16 mouse cellular contexts compared by ENCODE assay signal in the genomic region with DNA sequence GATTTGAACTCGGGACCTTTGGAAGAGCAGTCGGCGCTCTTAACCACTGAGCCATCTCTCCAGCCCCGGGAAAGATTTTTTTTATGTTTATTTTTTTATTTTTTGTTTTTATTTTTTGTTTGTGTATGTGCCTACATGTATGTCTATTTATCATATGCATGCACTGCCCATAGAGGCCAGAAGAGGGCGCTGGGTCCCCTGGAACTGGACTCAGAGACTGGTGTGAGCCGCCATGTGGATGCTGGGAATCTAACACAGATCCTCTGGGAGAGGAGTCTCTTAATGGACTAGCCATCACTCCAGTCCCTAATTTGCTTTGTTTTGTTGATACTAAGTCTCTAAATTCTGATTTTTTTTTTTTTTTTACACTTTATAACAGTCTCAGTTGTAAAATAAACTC. TPM values are rescaled to one million over a fixed set of nuclear protein-coding genes. Genes with fewer than 3 reads are reported as not detected.
DNase-seq lines count a peak whose midpoint lies in the region; ATAC-seq and TF ChIP-seq lines count a peak whose summit lies in the region.
"Had no signal": no experiment of that assay in that cellular context is flagged by ENCODE, and none has a peak within 500 bp of the region (broad histone marks: within the 10 kb centered on the region; RNA-seq: fewer than 3 reads in every experiment).

No protein-coding gene starts in this region.

- 87% methylated on average over 6 of the region's 6 CpGs for WGBS in heart, postnatal 0 days
- 88% methylated on average over 6 of the region's 6 CpGs for WGBS in midbrain, postnatal 0 days
- WGBS in midbrain, embryonic 13.5 days: 82% methylated on average over 6 of the region's 6 CpGs
- WGBS in stomach, embryonic 16.5 days: 91% methylated on average over 6 of the region's 6 CpGs

- intact Hi-C loops in heart, postnatal 14 days (cut with DNase I): no loop called here
- intact Hi-C loops in left cerebral cortex, postnatal 36 days (cut with DNase I): no loop called here

- H3K9ac ChIP-seq in heart, postnatal 0 days (replicated peaks; ENCODE audit: low read depth, low read length): no peak overlapping the region
- H3K9ac ChIP-seq in midbrain, postnatal 0 days (replicated peaks; ENCODE audit: low read length, poor library complexity, severe bottlenecking): no peak overlapping the region
- no peak overlapping the region for H3K9ac ChIP-seq in midbrain, embryonic 13.5 days (replicated peaks)
- no peak overlapping the region for H3K9ac ChIP-seq in stomach, embryonic 16.5 days (ENCODE audit: low read length)
- H3K9ac ChIP-seq: embryonic facial prominence, embryonic 12.5 days; limb, embryonic 15.5 days had no signal

- no peaks in the 10 kb centered on the region for H3K9me3 ChIP-seq in heart, postnatal 0 days (replicated peaks; ENCODE audit: control insufficient read depth, low read length)
- H3K9me3 ChIP-seq in midbrain, postnatal 0 days (ENCODE audit: low read length): no peaks in the 10 kb centered on the region
- no peaks in the 10 kb centered on the region for H3K9me3 ChIP-seq in midbrain, embryonic 13.5 days
- no peaks in the 10 kb centered on the region; the same call in 1 of the 2 replicates for H3K9me3 ChIP-seq in stomach, embryonic 16.5 days (replicated peaks; ENCODE audit: control insufficient read depth, low read length)
- H3K9me3 ChIP-seq: embryonic facial prominence, embryonic 12.5 days; limb, embryonic 15.5 days had no signal

- H3K36me3 ChIP-seq in heart, postnatal 0 days (replicated peaks; ENCODE audit: control insufficient read depth, insufficient read depth, low read length): peaks cover 10% of the 10 kb centered on the region
- no peaks in the 10 kb centered on the region for H3K36me3 ChIP-seq in midbrain, postnatal 0 days (ENCODE audit: insufficient read depth, low read length)
- H3K36me3 ChIP-seq in midbrain, embryonic 13.5 days: no peaks in the 10 kb centered on the region
- peaks cover 11% of the 10 kb centered on the region for H3K36me3 ChIP-seq in stomach, embryonic 16.5 days (ENCODE audit: control insufficient read depth, insufficient read depth, low read length)

- no peak overlapping the region for H3K4me3 ChIP-seq in heart, postnatal 0 days (ENCODE audit: low read depth, low read length)
- H3K4me3 ChIP-seq in midbrain, postnatal 0 days (ENCODE audit: low read depth, low read length): no peak overlapping the region
- no peak overlapping the region for H3K4me3 ChIP-seq in midbrain, embryonic 13.5 days (replicated peaks)
- no peak overlapping the region for H3K4me3 ChIP-seq in embryonic fibroblast, embryonic 13.5 days (ENCODE audit: insufficient read depth, low read length)
- H3K4me3 ChIP-seq in stomach, embryonic 16.5 days (replicated peaks; ENCODE audit: low read length): no peak overlapping the region
- H3K4me3 ChIP-seq: embryonic facial prominence, embryonic 12.5 days; limb, embryonic 15.5 days had no signal

- no peak for TF ChIP-seq POLR2A in embryonic fibroblast, embryonic 13.5 days (IDR thresholded peaks at IDR 0.05; ENCODE audit: low read depth, low read length)

- H3K27ac ChIP-seq in heart, postnatal 0 days (ENCODE audit: low read depth): peak overlapping the region; percentile 93
- H3K27ac ChIP-seq in midbrain, postnatal 0 days (ENCODE audit: low read depth, low read length): no peak overlapping the region
- no peak overlapping the region for H3K27ac ChIP-seq in midbrain, embryonic 13.5 days
- H3K27ac ChIP-seq in embryonic fibroblast, embryonic 13.5 days (ENCODE audit: insufficient read depth, low read length): peak overlapping the region; percentile 75; the same call in 1 of the 2 replicates
- peak overlapping the region; percentile 86 for H3K27ac ChIP-seq in stomach, embryonic 16.5 days (ENCODE audit: low read length)

- DNase-seq in heart, postnatal 0 days (ENCODE audit: low spot score): no peak
- no peak for DNase-seq in heart, postnatal 14 days
- no peak for DNase-seq in midbrain, postnatal 0 days (ENCODE audit: low spot score)
- DNase-seq in left cerebral cortex, postnatal 36 days (ENCODE audit: low spot score in 2 of 2): no peak
- no peak for DNase-seq in retina, postnatal 1 day
- DNase-seq: adrenal gland, postnatal 25 days; cerebellum, adult 9-10 months; gastrocnemius, postnatal 14 days; layer of hippocampus, postnatal 36 days had no signal

- no peak overlapping the region for H3K4me2 ChIP-seq in heart, postnatal 0 days (ENCODE audit: low read depth, low read length)
- H3K4me2 ChIP-seq in midbrain, postnatal 0 days (ENCODE audit: low read depth, low read length, poor library complexity, severe bottlenecking): no peak overlapping the region
- H3K4me2 ChIP-seq in midbrain, embryonic 13.5 days (replicated peaks): no peak overlapping the region
- H3K4me2 ChIP-seq in stomach, embryonic 16.5 days (ENCODE audit: low read depth, low read length): no peak overlapping the region
- H3K4me2 ChIP-seq: embryonic facial prominence, embryonic 12.5 days; limb, embryonic 15.5 days; midbrain, embryonic 11.5 days had no signal

- TF ChIP-seq CTCF in heart, postnatal 0 days (IDR thresholded peaks at IDR 0.05; ENCODE audit: low read depth): peak; percentile 25
- peak; percentile 35 for TF ChIP-seq CTCF in midbrain, postnatal 0 days (IDR thresholded peaks at IDR 0.05)
- TF ChIP-seq CTCF in embryonic fibroblast, embryonic 13.5 days (IDR thresholded peaks at IDR 0.05; ENCODE audit: borderline replicate concordance, insufficient read depth, low read length): no peak

- no peak for ATAC-seq in heart, postnatal 0 days (ENCODE audit: insufficient read depth, low read depth)
- ATAC-seq in midbrain, postnatal 0 days (ENCODE audit: low FRiP score): no peak
- ATAC-seq in midbrain, embryonic 13.5 days: no peak
- no peak for ATAC-seq in stomach, embryonic 16.5 days (ENCODE audit: insufficient read depth, low FRiP score)
- ATAC-seq: forebrain, embryonic 14.5 days had no signal

- H3K4me1 ChIP-seq in heart, postnatal 0 days (ENCODE audit: control insufficient read depth, insufficient read depth): peaks cover 51% of the 10 kb centered on the region
- H3K4me1 ChIP-seq in midbrain, postnatal 0 days (ENCODE audit: insufficient read depth, low read length): no peaks in the 10 kb centered on the region
- 0 out of 2 replicates have a peak, but pooled peaks cover 8% of the 10 kb centered on the region for H3K4me1 ChIP-seq in midbrain, embryonic 13.5 days (replicated peaks)
- 0 out of 2 replicates have a peak, but pooled peaks cover 3% of the 10 kb centered on the region for H3K4me1 ChIP-seq in embryonic fibroblast, embryonic 13.5 days (ENCODE audit: control insufficient read depth, insufficient read depth, low read length)
- H3K4me1 ChIP-seq in stomach, embryonic 16.5 days (ENCODE audit: control insufficient read depth, insufficient read depth, low read length): peaks cover 36% of the 10 kb centered on the region

- H3K27me3 ChIP-seq in heart, postnatal 0 days (ENCODE audit: control insufficient read depth, insufficient read depth, low read length): no peaks in the 10 kb centered on the region
- no peaks in the 10 kb centered on the region for H3K27me3 ChIP-seq in midbrain, postnatal 0 days (ENCODE audit: insufficient read depth, low read length)
- H3K27me3 ChIP-seq in midbrain, embryonic 13.5 days: peaks cover 8% of the 10 kb centered on the region
- no peaks in the 10 kb centered on the region for H3K27me3 ChIP-seq in stomach, embryonic 16.5 days (ENCODE audit: control insufficient read depth, insufficient read depth, low read length)
- H3K27me3 ChIP-seq: embryonic facial prominence, embryonic 12.5 days; limb, embryonic 15.5 days had no signal

- TF ChIP-seq EP300 in heart, postnatal 0 days (IDR thresholded peaks at IDR 0.05; ENCODE audit: low read depth): no peak

RNA-seq across cellular contexts. Expression of a gene that starts 17.2 kb away (rescaled TPM):
- total RNA-seq in heart, postnatal 0 days (2014; rRNA removed; ENCODE audit: low replicate concordance): not detected in 2 replicates
- polyA plus RNA-seq in heart, postnatal 0 days (2015; fragmentation: Nextera tagmentation; extraction: Ambion mirVana): 0.04 and 0.11 TPM in 2 replicates
- total RNA-seq in heart, postnatal 14 days (2021): under 1 TPM; 0.07 to 0.14 TPM
- total RNA-seq in midbrain, postnatal 0 days (2014; rRNA removed): not detected in 2 replicates
- polyA plus RNA-seq in midbrain, postnatal 0 days (2015; fragmentation: Nextera tagmentation; extraction: Ambion mirVana): 0.09 and 0.29 TPM in 2 replicates
- 0.08 and 0.27 TPM in 2 replicates for polyA plus RNA-seq in midbrain, embryonic 13.5 days (2015; fragmentation: Nextera tagmentation; extraction: Ambion mirVana)
- not detected in 2 replicates for polyA plus RNA-seq in embryonic fibroblast, embryonic 13.5 days (2011; ENCODE audit: insufficient read length, low read depth, missing spikeins)
- 20.8 and 21.1 TPM in 2 replicates for polyA plus RNA-seq in stomach, embryonic 16.5 days (2015; fragmentation: Nextera tagmentation; extraction: Ambion mirVana)
- under 1 TPM; 0.34 to 0.52 TPM for total RNA-seq in left cerebral cortex, postnatal 36 days (2021)
- polyA plus RNA-seq: forebrain, embryonic 14.5 days; midbrain, embryonic 11.5 days had no signal

RNA-seq across cellular contexts. Expression of a gene that starts 17.2 kb away (rescaled TPM):
- total RNA-seq in heart, postnatal 0 days (2014; rRNA removed; ENCODE audit: low replicate concordance): 49.8 and 85.5 TPM in 2 replicates
- polyA plus RNA-seq in heart, postnatal 0 days (2015; fragmentation: Nextera tagmentation; extraction: Ambion mirVana): 12.7 and 14.1 TPM in 2 replicates
- 10 to 100 TPM; 15.0 to 18.2 TPM for total RNA-seq in heart, postnatal 14 days (2021)
- 0.99 and 1.0 TPM in 2 replicates for total RNA-seq in midbrain, postnatal 0 days (2014; rRNA removed)
- polyA plus RNA-seq in midbrain, postnatal 0 days (2015; fragmentation: Nextera tagmentation; extraction: Ambion mirVana): 0.51 and 0.81 TPM in 2 replicates
- polyA plus RNA-seq in midbrain, embryonic 13.5 days (2015; fragmentation: Nextera tagmentation; extraction: Ambion mirVana): 0.66 and 0.76 TPM in 2 replicates
- 3.0 and 3.7 TPM in 2 replicates for polyA plus RNA-seq in embryonic fibroblast, embryonic 13.5 days (2011; ENCODE audit: insufficient read length, low read depth, missing spikeins)
- 65.6 and 75.3 TPM in 2 replicates for polyA plus RNA-seq in stomach, embryonic 16.5 days (2015; fragmentation: Nextera tagmentation; extraction: Ambion mirVana)
- 1 to 10 TPM; 2.6 to 3.9 TPM for total RNA-seq in left cerebral cortex, postnatal 36 days (2021)

RNA-seq across cellular contexts. Expression of a gene that starts 26.5 kb away (rescaled TPM):
- total RNA-seq in heart, postnatal 0 days (2014; rRNA removed; ENCODE audit: low replicate concordance): 35.5 and 58.5 TPM in 2 replicates
- 14.8 and 17.7 TPM in 2 replicates for polyA plus RNA-seq in heart, postnatal 0 days (2015; fragmentation: Nextera tagmentation; extraction: Ambion mirVana)
- 10 to 100 TPM in 1 of 2 experiments, 1 to 10 TPM in 1; 8.7 to 12.1 TPM for total RNA-seq in heart, postnatal 14 days (2021)
- total RNA-seq in midbrain, postnatal 0 days (2014; rRNA removed): 25.0 and 27.7 TPM in 2 replicates
- polyA plus RNA-seq in midbrain, postnatal 0 days (2015; fragmentation: Nextera tagmentation; extraction: Ambion mirVana): 14.8 and 15.5 TPM in 2 replicates
- polyA plus RNA-seq in midbrain, embryonic 13.5 days (2015; fragmentation: Nextera tagmentation; extraction: Ambion mirVana): 24.8 and 25.8 TPM in 2 replicates
- polyA plus RNA-seq in embryonic fibroblast, embryonic 13.5 days (2011; ENCODE audit: insufficient read length, low read depth, missing spikeins): 10.1 and 12.2 TPM in 2 replicates
- 26.4 and 28.1 TPM in 2 replicates for polyA plus RNA-seq in stomach, embryonic 16.5 days (2015; fragmentation: Nextera tagmentation; extraction: Ambion mirVana)
- total RNA-seq in left cerebral cortex, postnatal 36 days (2021): 10 to 100 TPM; 10.6 to 16.0 TPM

RNA-seq across cellular contexts. Expression of a gene that starts 27.6 kb away (rescaled TPM):
- total RNA-seq in heart, postnatal 0 days (2014; rRNA removed; ENCODE audit: low replicate concordance): 62.1 and 107 TPM in 2 replicates
- polyA plus RNA-seq in heart, postnatal 0 days (2015; fragmentation: Nextera tagmentation; extraction: Ambion mirVana): 12.6 and 14.2 TPM in 2 replicates
- total RNA-seq in heart, postnatal 14 days (2021): 10 to 100 TPM; 54.0 to 54.9 TPM
- total RNA-seq in midbrain, postnatal 0 days (2014; rRNA removed): 18.5 and 27.9 TPM in 2 replicates
- polyA plus RNA-seq in midbrain, postnatal 0 days (2015; fragmentation: Nextera tagmentation; extraction: Ambion mirVana): 7.2 and 8.3 TPM in 2 replicates
- 10.3 and 12.3 TPM in 2 replicates for polyA plus RNA-seq in midbrain, embryonic 13.5 days (2015; fragmentation: Nextera tagmentation; extraction: Ambion mirVana)
- 10.0 and 13.1 TPM in 2 replicates for polyA plus RNA-seq in embryonic fibroblast, embryonic 13.5 days (2011; ENCODE audit: insufficient read length, low read depth, missing spikeins)
- polyA plus RNA-seq in stomach, embryonic 16.5 days (2015; fragmentation: Nextera tagmentation; extraction: Ambion mirVana): 14.9 and 16.8 TPM in 2 replicates
- 10 to 100 TPM; 19.1 to 19.9 TPM for total RNA-seq in left cerebral cortex, postnatal 36 days (2021)

RNA-seq across cellular contexts. Expression of a gene that starts 58.7 kb away (rescaled TPM):
- 57.5 and 83.0 TPM in 2 replicates for total RNA-seq in heart, postnatal 0 days (2014; rRNA removed; ENCODE audit: low replicate concordance)
- polyA plus RNA-seq in heart, postnatal 0 days (2015; fragmentation: Nextera tagmentation; extraction: Ambion mirVana): 79.3 and 93.3 TPM in 2 replicates
- 10 to 100 TPM; 19.6 to 20.4 TPM for total RNA-seq in heart, postnatal 14 days (2021)
- total RNA-seq in midbrain, postnatal 0 days (2014; rRNA removed): not detected in 2 replicates
- polyA plus RNA-seq in midbrain, postnatal 0 days (2015; fragmentation: Nextera tagmentation; extraction: Ambion mirVana): 1.3 and 1.5 TPM in 2 replicates
- polyA plus RNA-seq in midbrain, embryonic 13.5 days (2015; fragmentation: Nextera tagmentation; extraction: Ambion mirVana): 0.97 and 1.4 TPM in 2 replicates
- not detected in 2 replicates for polyA plus RNA-seq in embryonic fibroblast, embryonic 13.5 days (2011; ENCODE audit: insufficient read length, low read depth, missing spikeins)
- polyA plus RNA-seq in stomach, embryonic 16.5 days (2015; fragmentation: Nextera tagmentation; extraction: Ambion mirVana): 6.5 and 8.5 TPM in 2 replicates
- total RNA-seq in left cerebral cortex, postnatal 36 days (2021): not detected

Comparison
In these comparisons a context has a peak if more than half of its experiments do, and no peak if none do; other contexts are left out.
1. H3K27ac ChIP-seq: peak in heart, postnatal 0 days (single experiment), embryonic fibroblast, embryonic 13.5 days (single experiment) and stomach, embryonic 16.5 days (single experiment); none in midbrain, postnatal 0 days (single experiment) and midbrain, embryonic 13.5 days (single experiment).
2. RNA of a gene that starts 17.2 kb away (polyA plus RNA-seq): 20.8 to 21.1 TPM in stomach, embryonic 16.5 days; 0.09 to 0.29 TPM in midbrain, postnatal 0 days, 0.08 to 0.27 TPM in midbrain, embryonic 13.5 days, 0.04 to 0.11 TPM in heart, postnatal 0 days and not detected in embryonic fibroblast, embryonic 13.5 days; every median in the first group is over 10 times any median in the second.